ENCODE assay signal across 18 mouse cellular contexts in the genomic region with DNA sequence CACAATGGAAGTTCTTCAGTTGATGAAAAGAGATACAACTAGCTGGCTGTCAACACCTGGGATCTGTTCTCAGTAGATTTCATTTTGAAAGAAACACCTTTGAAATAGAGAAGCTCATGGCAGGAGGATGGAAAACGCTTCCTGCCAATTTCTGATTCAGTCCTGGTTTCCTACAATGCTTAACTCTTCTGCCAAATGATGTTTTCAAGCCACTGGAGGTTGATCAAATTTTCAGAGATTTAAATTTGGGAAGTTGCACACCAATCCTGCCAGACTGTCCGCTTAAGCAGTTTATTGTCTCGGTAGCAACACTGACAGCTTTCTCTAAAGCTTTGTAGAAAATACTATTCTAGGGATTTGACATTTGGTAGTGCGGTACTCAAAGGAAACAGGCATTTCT.
"Had no signal": no experiment of that assay in that cellular context is flagged by ENCODE, and none has a peak within 500 bp of the region (broad histone marks: within the 10 kb centered on the region; RNA-seq: fewer than 3 reads in every experiment).

No protein-coding gene starts in this region.

- H3K4me1 ChIP-seq: liver, embryonic 15.5 days; lung, embryonic 15.5 days; megakaryocyte, embryonic 14.5 days; midbrain, embryonic 13.5 days; neural tube, embryonic 12.5 days; stomach, embryonic 15.5 days had no signal

- H3K4me3 ChIP-seq: liver, embryonic 15.5 days; lung, embryonic 15.5 days; megakaryocyte, embryonic 14.5 days; midbrain, embryonic 13.5 days; neural tube, embryonic 12.5 days; stomach, embryonic 15.5 days had no signal

- H3K36me3 ChIP-seq: liver, embryonic 15.5 days; lung, embryonic 15.5 days; midbrain, embryonic 13.5 days; neural tube, embryonic 12.5 days; stomach, embryonic 15.5 days had no signal

- H3K27me3 ChIP-seq: liver, embryonic 15.5 days; lung, embryonic 15.5 days; megakaryocyte, embryonic 14.5 days; midbrain, embryonic 13.5 days; neural tube, embryonic 12.5 days; stomach, embryonic 15.5 days had no signal

- H3K4me2 ChIP-seq: liver, embryonic 15.5 days; lung, embryonic 15.5 days; midbrain, embryonic 11.5 days; midbrain, embryonic 13.5 days; neural tube, embryonic 12.5 days; stomach, embryonic 15.5 days had no signal

- H3K27ac ChIP-seq: liver, embryonic 15.5 days; lung, embryonic 15.5 days; macrophage; midbrain, embryonic 13.5 days; neural tube, embryonic 12.5 days; stomach, embryonic 15.5 days; stomach, postnatal 0 days had no signal

- H3K9ac ChIP-seq: liver, embryonic 15.5 days; liver, postnatal 0 days; lung, embryonic 15.5 days; midbrain, embryonic 13.5 days; neural tube, embryonic 12.5 days; stomach, embryonic 15.5 days had no signal

- ATAC-seq: liver, postnatal 0 days; lung, postnatal 0 days; midbrain, embryonic 13.5 days; midbrain, embryonic 16.5 days had no signal

- H3K9me3 ChIP-seq: liver, embryonic 15.5 days; lung, embryonic 15.5 days; megakaryocyte, embryonic 14.5 days; midbrain, embryonic 13.5 days; neural tube, embryonic 12.5 days; stomach, embryonic 15.5 days had no signal

- DNase-seq: liver, postnatal 0 days; lung, adult 2 months; lung, postnatal 14 days; lung, postnatal 36 days; thymus, adult 18-20 months; thymus, postnatal 14 days; thymus, postnatal 36 days had no signal
